Mouse (Mus musculus) left cerebral cortex, postnatal 14 days (tissue): Measurements from ENCODE around the gene Gbe1. TPM values are rescaled to one million over a fixed set of nuclear protein-coding genes. Genes with fewer than 3 reads are reported as not detected.
A peak's percentile ranks its signal among the peaks of the same experiment; 100 is the strongest.

Experiments used
- DNase-seq, 2 experiments: peaks; one replicate each; pipeline ENCODE4 v3.0.0; 2021 to 2022; ENCODE audit warnings: low spot score in 2 of 2, mixed read lengths in 1 of 2
- intact Hi-C: fragments of 180-260 bp; cut with DNase I; formaldehyde crosslinking; loops from one replicate; pipeline ENCODE4 v1.15.1; 2025
- long read RNA-seq, 2 experiments: library from polyadenylated mRNA; stranded (forward); transcript quantifications; one replicate each; pipeline ENCODE4 v2.0.0; 2021
- total RNA-seq, 2 experiments: library from RNA; stranded (reverse); gene quantifications; 2 replicates each; pipeline ENCODE4 v1.2.3; 2021

The Gbe1 gene
- 10 to 100 TPM; 12.7 to 13.0 TPM for total RNA-seq
- long read RNA-seq, experiment 1, partial matches to known transcripts = 2 of 19 reads
- long read RNA-seq, experiment 1, other reads (novel, unspliced or antisense) = 17 of 19 reads
- long read RNA-seq, experiment 2, partial matches to known transcripts = 0 of 20 reads
- long read RNA-seq, experiment 2, other reads (novel, unspliced or antisense) = 20 of 20 reads

DNA sequence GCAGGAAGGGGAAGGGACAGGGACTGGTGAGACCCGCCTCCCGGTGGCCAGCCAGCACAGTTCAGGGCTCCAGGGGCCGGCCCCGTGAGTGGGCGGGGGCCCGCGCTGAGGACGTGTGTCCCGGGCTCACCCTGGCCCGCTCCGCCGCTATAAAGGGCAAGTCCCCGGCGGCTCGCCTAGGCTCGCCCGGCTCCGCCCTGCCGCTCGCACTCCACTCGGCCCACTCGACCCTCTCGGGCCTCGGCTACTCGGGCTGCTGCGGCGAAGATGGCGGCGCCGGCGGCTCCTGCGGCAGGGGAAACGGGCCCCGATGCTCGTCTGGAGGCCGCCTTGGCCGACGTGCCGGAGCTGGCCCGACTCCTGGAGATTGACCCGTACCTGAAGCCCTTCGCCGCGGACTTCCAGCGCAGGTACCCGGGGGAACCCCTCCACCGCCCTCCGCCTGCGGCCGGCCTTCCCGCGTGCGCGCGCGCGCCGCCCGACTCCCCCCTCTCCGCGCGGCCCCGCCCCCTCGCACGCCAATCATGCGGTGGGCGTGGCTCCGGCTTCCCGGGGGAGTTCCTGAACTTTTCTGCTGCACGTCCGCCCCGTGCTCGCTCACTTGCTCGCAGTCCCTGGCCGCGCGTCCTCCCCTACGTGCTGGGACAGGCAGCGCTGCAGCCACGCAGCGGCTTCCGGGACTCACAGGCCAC lies at the start of gene Gbe1:
Gbe1 (plus strand) TSS at position 64 of the 692 bp plus-strand sequence.
- intact Hi-C loops = loop anchor here (10.0 kb wide), 1 partner anchor 251 kb away; no protein-coding TSS in a partner anchor
- DNase-seq = peak; percentile 72 to 82

DNA sequence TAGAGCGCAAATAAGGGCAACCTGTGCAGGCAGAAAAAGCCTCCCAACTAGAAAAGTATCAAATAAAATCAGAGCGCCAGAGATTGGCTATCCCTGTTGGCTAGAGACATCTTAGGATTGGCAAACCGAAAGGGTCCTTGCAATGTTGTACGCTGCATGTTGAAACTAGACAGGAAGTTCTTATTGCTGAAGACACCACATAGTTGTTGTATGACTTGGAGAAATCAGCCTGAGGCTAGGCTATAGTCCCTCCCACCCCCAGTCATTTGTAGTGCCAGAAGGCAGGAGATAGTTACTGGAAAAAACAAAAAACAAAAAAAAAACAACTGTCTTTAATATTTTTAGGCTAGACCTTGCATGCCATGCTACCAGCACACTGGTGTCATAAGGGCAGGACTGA lies 3.1 kb upstream of the Gbe1 start:
- intact Hi-C loops = loop anchor here (10.0 kb wide), 1 partner anchor 254 kb away; no protein-coding TSS in a partner anchor
- no peak for DNase-seq

- no peak for DNase-seq
- intact Hi-C loops = loop anchor here (10.0 kb wide), 1 partner anchor 251 kb away; no protein-coding TSS in a partner anchor
Measured at GRCm38 (mm10) chr16:70313496-70313885, 258 bp upstream of the Gbe1 start.

DNA sequence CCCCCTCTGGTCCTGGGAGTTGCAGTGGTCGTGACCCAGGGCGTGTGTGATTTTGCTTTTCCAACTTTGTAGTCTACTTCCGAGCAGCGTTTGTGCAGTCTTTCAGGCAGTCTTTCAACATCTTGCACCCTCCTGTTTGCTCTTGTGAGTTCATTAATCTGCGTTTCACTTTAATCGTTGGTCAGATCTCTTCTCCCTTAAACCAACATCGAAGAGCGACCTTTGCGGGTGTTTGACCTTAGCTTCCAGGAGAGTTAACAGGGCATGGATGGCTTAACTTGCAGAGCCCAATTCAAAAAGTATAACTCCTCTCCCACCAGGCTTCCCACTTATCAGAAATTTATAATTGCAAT lies 805 bp downstream of the Gbe1 start:
- DNase-seq = no peak
- intact Hi-C loops = loop anchor here (10.0 kb wide), 1 partner anchor 250 kb away; no protein-coding TSS in a partner anchor

DNA sequence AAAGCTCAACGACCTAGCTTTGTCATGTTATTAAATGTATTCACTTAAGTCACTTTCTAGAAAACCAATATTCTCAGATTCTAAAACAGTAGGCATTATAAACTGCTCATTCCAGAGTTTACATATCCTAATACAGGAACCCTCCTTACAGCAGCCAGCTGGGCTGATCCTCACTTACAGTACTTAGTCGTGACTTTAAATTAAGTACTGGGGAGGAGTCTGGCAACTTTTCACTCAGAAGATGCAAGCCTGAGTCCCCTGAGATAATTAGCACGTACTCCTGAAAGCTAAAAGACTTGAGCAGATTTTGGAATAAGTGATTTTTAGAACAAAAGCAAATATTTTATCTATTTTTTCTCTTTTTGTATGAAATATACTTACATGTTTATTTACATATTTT lies 1.5 kb downstream of the Gbe1 start:
- intact Hi-C loops = loop anchor here (10.0 kb wide), 1 partner anchor 250 kb away; no protein-coding TSS in a partner anchor
- no peak for DNase-seq

- DNase-seq = no peak
- intact Hi-C loops = loop anchor here (10.0 kb wide), 1 partner anchor 249 kb away; no protein-coding TSS in a partner anchor
Measured at GRCm38 (mm10) chr16:70315862-70316390, 2.2 kb downstream of the Gbe1 start.

DNA sequence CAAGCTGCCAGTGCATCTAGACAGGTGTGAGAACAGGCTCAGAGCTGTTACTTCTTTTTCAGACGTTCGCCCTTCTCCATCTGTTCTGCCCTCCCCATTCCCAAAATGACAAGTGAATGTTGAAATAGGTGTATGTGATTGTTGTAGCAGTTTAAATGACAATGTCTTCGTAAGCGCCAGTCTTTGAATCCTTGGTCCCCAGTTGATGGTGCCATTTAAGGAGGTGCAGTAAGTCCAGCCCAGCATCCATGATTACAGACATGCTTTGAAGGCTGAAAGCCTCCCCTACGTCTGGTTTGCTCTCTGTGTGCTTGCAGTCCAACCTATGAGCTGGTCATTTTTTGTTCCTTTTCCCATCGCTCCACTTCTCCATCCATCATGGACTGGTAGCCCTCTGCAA lies 5.6 kb downstream of the Gbe1 start:
- no peak for DNase-seq
- intact Hi-C loops = loop anchor here (10.0 kb wide), 1 partner anchor 245 kb away; no protein-coding TSS in a partner anchor

- DNase-seq = no peak
- intact Hi-C loops = no loop called here
Measured at GRCm38 (mm10) chr16:70320612-70321280, 7.0 kb downstream of the Gbe1 start.

DNA sequence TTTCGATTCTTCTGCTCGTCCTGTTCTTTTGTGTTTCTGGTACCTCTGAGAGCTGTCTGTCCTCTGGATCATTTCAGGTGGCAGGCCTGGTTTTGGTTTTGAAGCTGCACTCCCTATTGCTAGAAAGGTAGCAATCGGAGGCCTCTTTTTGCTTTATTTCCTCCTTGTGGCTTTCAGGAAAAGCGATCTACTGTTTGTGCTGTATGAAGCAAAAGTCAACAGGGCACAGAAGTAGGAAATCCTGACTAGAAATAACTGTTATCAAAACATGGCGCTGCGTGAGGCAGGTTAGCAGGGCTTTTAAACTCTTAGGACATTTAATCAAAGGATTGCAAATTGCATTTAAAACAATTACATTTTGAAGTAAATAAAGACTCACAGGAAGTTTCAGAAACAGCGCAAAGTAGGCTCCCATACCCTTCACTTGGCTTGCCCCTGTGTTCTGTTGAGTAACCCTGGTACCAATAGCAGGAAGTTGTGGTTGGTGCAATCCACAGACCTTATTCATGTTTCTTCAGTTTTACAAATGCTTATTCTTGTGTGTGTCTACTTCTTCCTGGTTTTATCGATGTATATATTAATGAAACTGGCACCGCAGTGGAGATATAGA lies 12.7 kb downstream of the Gbe1 start:
- DNase-seq = no peak
- intact Hi-C loops = no loop called here

DNA sequence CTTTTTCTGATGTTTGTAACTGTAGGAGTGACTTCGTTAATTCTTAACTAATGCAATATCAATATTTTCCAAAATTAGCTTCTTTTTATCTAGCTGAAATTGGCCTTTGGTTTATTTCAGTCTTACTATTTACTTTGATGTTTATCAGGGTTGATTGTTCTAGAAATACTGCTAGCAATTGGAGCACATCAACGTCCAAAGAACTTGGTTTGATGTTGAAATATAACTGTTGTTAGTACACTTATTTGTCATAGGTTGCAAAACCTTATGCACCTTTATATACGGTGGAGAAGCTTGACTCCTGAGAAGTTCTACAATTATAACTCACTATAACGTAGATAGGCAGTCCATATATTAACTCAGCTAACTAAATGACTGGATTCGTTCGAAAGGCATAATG lies 14.8 kb downstream of the Gbe1 start:
- no peak for DNase-seq
- intact Hi-C loops = no loop called here

- intact Hi-C loops = no loop called here
- no peak for DNase-seq
Measured at GRCm38 (mm10) chr16:70329036-70329435, 15.3 kb downstream of the Gbe1 start.

DNA sequence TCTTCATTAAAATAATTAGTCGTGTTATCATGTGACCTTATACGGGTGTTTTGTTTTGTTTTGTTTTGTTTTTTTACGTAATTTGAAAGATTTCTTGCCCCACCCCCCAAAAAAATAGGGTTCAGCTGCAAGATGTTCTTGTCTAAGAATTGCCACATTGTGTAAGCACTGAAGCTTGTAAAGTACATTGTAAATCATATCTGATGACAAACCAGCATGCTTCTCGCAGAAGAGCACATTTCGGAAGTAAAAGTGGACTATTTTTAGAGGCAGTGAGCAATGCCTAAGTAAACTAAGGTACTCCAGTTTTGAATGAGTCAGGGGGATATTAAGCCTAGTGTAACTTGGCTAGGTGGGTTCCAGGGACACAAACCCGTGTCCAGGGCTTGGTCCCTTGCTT lies 15.7 kb downstream of the Gbe1 start:
- intact Hi-C loops = no loop called here
- peak in 1 of 2 experiments; percentile 19 for DNase-seq

DNA sequence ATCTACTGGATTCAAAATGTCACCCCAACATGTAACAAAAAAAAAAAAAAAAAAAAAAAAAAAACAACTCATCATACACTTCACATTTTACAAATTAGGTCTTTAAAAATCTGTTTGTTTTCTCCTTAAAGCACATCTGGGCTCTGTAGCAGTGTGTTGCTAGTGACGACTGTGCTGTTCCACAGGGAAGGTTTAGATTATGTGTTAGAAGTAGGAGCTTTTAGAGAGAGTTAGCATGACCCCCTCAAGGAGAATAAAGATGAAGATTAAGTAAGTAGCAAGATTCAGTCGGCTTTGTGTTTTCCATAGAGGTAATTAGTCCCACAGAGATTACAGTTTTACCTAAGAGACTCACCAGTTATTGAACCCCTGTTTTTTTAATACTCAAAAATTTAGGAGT lies 16.3 kb downstream of the Gbe1 start:
- intact Hi-C loops = no loop called here
- DNase-seq = no peak

DNA sequence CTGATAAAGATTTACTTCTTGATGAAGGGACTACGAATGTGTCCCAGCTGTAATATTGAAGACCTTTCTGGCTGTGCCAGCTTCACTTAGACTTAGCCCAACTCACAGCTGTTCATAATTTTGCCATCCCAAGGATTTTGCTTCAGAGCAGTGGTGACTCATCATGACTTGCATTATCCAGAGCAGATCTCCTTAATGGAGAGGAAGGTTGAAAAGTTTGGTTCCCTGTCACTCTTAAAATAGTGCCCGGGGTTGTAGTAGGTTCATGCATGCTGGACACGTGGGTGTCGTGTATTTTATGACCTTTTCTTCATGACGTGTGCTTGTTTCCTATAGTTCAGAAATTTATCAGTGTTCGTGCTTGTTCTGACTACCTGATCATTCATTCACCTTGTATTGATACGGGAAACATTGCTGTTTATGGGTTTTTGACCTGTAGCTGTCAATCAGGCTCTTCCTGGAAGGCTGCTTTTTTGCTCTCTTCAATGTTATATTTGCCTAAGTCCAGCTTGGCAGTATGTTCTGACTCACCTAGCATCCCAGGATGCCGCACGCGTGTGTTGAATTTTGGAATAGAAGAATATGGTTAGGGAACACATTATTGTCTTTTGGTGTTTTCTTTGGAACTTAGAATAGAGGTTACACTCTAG lies 17.0 kb downstream of the Gbe1 start:
- no peak for DNase-seq
- intact Hi-C loops = no loop called here

DNA sequence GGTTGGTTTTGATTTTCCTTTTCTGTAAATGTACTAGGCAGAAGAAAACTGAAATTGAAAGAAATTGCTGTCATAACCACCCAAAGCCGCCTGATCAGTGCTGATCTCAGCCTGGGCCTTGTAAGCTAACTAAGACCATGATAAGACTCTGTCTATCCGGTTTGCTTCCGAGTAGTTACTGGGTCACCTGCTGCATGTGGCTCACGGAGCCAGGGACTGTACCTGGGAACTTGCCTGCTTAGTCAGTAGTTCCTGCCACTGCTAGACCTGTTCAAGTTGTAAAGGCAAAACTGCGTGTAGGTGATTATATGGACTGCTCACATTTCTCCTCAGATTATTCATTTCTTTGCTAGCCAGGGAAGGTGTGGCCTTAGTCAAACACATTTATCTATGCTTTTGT lies 21.1 kb downstream of the Gbe1 start:
- no peak for DNase-seq
- intact Hi-C loops = no loop called here

- intact Hi-C loops = no loop called here
- no peak for DNase-seq
Measured at GRCm38 (mm10) chr16:70335472-70335871, 21.7 kb downstream of the Gbe1 start.

GRCm38 (mm10) chr16:70337661-70338060 lies 23.9 kb downstream of the Gbe1 start:
- no peak for DNase-seq
- intact Hi-C loops = no loop called here

DNA sequence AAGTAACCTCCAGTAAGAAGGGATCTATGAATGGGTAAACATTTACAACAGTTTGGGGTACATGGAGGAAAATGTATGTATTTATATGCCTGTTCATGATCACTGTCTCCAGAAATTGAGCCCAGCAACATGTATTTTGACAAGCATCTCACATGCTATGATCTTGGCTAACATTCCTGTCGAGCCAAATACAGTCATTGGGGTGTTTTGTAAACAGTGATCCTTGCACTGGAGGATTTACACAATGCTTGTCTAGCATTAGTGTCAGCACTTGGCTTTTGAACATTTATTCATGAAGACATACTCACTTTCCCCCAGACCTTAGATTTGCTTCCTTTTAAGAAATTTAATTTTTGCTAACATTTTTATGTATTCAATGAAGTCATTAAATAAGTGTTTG lies 30.7 kb downstream of the Gbe1 start:
- no peak for DNase-seq
- intact Hi-C loops = no loop called here

DNA sequence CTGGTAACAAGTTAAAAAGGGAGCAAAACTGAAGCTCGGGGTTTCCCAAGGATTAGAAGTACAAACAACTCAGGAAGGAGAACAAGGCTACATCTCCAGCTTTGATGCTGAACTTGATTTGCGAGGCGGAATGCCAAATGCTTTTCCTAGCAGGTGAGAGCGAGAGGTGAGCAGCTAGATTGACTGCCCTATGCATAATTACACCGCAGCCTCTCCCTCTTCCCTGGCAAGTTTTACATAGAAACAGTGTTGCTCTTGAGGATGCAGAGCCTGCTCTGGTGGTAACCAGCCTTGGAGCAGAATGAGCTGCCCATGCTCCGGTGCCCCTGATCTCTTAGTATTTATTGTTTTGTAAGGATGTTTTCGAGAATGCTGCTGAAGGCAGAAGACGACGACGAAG lies 31.9 kb downstream of the Gbe1 start:
- intact Hi-C loops = no loop called here
- DNase-seq = no peak
